Mouse (Mus musculus) hindbrain, embryonic 16.5 days (tissue): ENCODE measurements at regions not wholly inside any gene's neighbourhood (a gene's known extent, or its start where the extent isn't known, plus 50 kb on each side); places are given as distances from the start of the nearest gene placed in this dataset.

ENCODE experiments used
- ATAC-seq: fragments of 200-750 bp; cut with Nextera tagmentation; 2 replicates; pipeline ENCODE4 v1.8.0; 2017; ENCODE audit warnings: moderate TSS enrichment, moderate library complexity
- H3K27ac ChIP-seq: fragments of 300-500 bp; sonication (generic); 2 replicates; pipeline ENCODE4 v1.5.1; 2014; ENCODE audit warnings: low read depth, mild to moderate bottlenecking, control low read depth, low read length, moderate library complexity
- H3K27me3 ChIP-seq: fragments of 300-500 bp; sonication (generic); replicated peaks from 2 replicates; pipeline ENCODE4 v1.6.1; 2014; ENCODE audit warnings: low read length; ENCODE audit not compliant: control insufficient read depth, insufficient read depth
- H3K36me3 ChIP-seq: fragments of 300-500 bp; sonication (generic); 2 replicates; pipeline ENCODE4 v1.6.1; 2014; ENCODE audit warnings: mild to moderate bottlenecking, low read length, moderate library complexity, mixed read lengths; ENCODE audit not compliant: control insufficient read depth, insufficient read depth
- H3K4me1 ChIP-seq: fragments of 300-500 bp; sonication (generic); 2 replicates; pipeline ENCODE4 v1.6.1; 2014; ENCODE audit warnings: low read depth, low read length; ENCODE audit not compliant: control insufficient read depth, insufficient read depth
- H3K4me2 ChIP-seq: fragments of 300-500 bp; sonication (generic); 2 replicates; pipeline ENCODE4 v1.6.1; 2014; ENCODE audit warnings: mild to moderate bottlenecking, low read length, control low read depth, moderate library complexity
- H3K4me3 ChIP-seq: fragments of 300-500 bp; sonication (generic); 2 replicates; pipeline ENCODE4 v1.5.1; 2014; ENCODE audit warnings: mild to moderate bottlenecking, low read length, control low read depth, moderate library complexity
- H3K9ac ChIP-seq: fragments of 300-500 bp; sonication (generic); 2 replicates; pipeline ENCODE4 v1.6.1; 2014; ENCODE audit warnings: low read depth, mild to moderate bottlenecking, control low read depth, low read length, moderate library complexity
- H3K9me3 ChIP-seq: fragments of 300-500 bp; sonication (generic); 2 replicates; pipeline ENCODE4 v1.6.1; 2014; ENCODE audit warnings: mild to moderate bottlenecking, low read length, moderate library complexity; ENCODE audit not compliant: control insufficient read depth
- WGBS: fragments of 180-500 bp; shearing (Covaris S2); extraction: QIAGEN DNeasy Blood & Tissue Kit; methylation state at CpG from one replicate; pipeline ENCODE4 v1.1.7; 2014; 5-methylcytosine and 5-hydroxymethylcytosine counted together

- Histone ChIP-seq H3K9me3 (no peaks in the 10 kb centered on the region), H3K9ac (no peak overlapping the region), H3K27me3 (no peaks in the 10 kb centered on the region), H3K27ac (no peak overlapping the region), H3K4me3 (no peak overlapping the region), H3K36me3 (no peaks in the 10 kb centered on the region), H3K4me1 (no peaks in the 10 kb centered on the region), H3K4me2 (no peak overlapping the region)
- ATAC-seq = peak; percentile 37; the same call in 1 of the 2 replicates
- WGBS = 42% methylated on average over 3 of the region's 3 CpGs
Measured at GRCm38 (mm10) chr3:140348670-140349069, 863.5 kb downstream of the Pdha2 start.

GRCm38 (mm10) chr3:140340631-140341030 lies 871.5 kb downstream of the Pdha2 start:
- Histone ChIP-seq H3K9ac (no peak overlapping the region), H3K4me3 (no peak overlapping the region), H3K4me2 (no peak overlapping the region), H3K36me3 (no peaks in the 10 kb centered on the region), H3K27me3 (no peaks in the 10 kb centered on the region), H3K27ac (no peak overlapping the region), H3K4me1 (no peaks in the 10 kb centered on the region), H3K9me3 (no peaks in the 10 kb centered on the region)
- ATAC-seq = peak; percentile 63; the same call in 1 of the 2 replicates
- 36% methylated on average over 6 of the region's 6 CpGs for WGBS

GRCm38 (mm10) chr3:140313795-140314194 lies 898.4 kb downstream of the Pdha2 start:
- H3K4me1 ChIP-seq = no peaks in the 10 kb centered on the region
- no peak overlapping the region for H3K4me3 ChIP-seq
- no peak for ATAC-seq
- no peaks in the 10 kb centered on the region for H3K27me3 ChIP-seq
- H3K9ac ChIP-seq = no peak overlapping the region
- H3K9me3 ChIP-seq = no peaks in the 10 kb centered on the region
- no peak overlapping the region for H3K27ac ChIP-seq
- WGBS = 55% methylated on average over 2 of the region's 2 CpGs
- H3K36me3 ChIP-seq = no peaks in the 10 kb centered on the region
- H3K4me2 ChIP-seq = no peak overlapping the region

- H3K9me3 ChIP-seq = no peaks in the 10 kb centered on the region
- WGBS = 88% methylated on average over 2 of the region's 2 CpGs
- no peak for ATAC-seq
- H3K27me3 ChIP-seq = no peaks in the 10 kb centered on the region
- no peaks in the 10 kb centered on the region for H3K36me3 ChIP-seq
- no peak overlapping the region for H3K9ac ChIP-seq
- H3K4me2 ChIP-seq = no peak overlapping the region
- H3K4me1 ChIP-seq = no peaks in the 10 kb centered on the region
- no peak overlapping the region for H3K27ac ChIP-seq
- H3K4me3 ChIP-seq = no peak overlapping the region
Measured at GRCm38 (mm10) chr3:140299364-140299763, 912.8 kb downstream of the Pdha2 start.
